Mouse (Mus musculus): Measurements from ENCODE around the gene Ngf.

GRCm38 (mm10) chr3:102490393-102491123 is 20.8 kb downstream of the Ngf start:
- no peak for TF ChIP-seq ZKSCAN1 (IDR thresholded peaks at IDR 0.05; ENCODE audit: low read depth, low read length)
- TF ChIP-seq CTCF (IDR thresholded peaks at IDR 0.05 in 2 of 3, conservative IDR thresholded peaks at IDR 0.05 in 1 of 3; ENCODE audit: control insufficient read depth in 1 of 3, insufficient read depth in 1 of 3, low read depth in 2 of 3, low read length in 3 of 3, poor library complexity in 1 of 3, severe bottlenecking in 1 of 3) = no peak
- TF ChIP-seq POLR2A (IDR thresholded peaks at IDR 0.05; ENCODE audit: control insufficient read depth in 1 of 2, insufficient read depth in 1 of 2, low read depth in 1 of 2, low read length in 2 of 2, poor library complexity in 1 of 2) = no peak
- TF ChIP-seq MAFK (IDR thresholded peaks at IDR 0.05; ENCODE audit: borderline replicate concordance, low read depth, low read length) = no peak
- TF ChIP-seq ETS1 (IDR thresholded peaks at IDR 0.05; ENCODE audit: low read depth, low read length) = no peak
- TF ChIP-seq CHD2 (IDR thresholded peaks at IDR 0.05; ENCODE audit: low read length) = no peak
- TF ChIP-seq EP300 (IDR thresholded peaks at IDR 0.05; ENCODE audit: low read depth in 1 of 2, low read length in 2 of 2) = no peak
- no peak for TF ChIP-seq TBP (IDR thresholded peaks at IDR 0.05; ENCODE audit: low read depth, low read length)
- no peak for TF ChIP-seq USF2 (IDR thresholded peaks at IDR 0.05; ENCODE audit: borderline replicate concordance in 1 of 2, insufficient read depth in 1 of 2, low read depth in 1 of 2, low read length in 2 of 2)
- no peak for TF ChIP-seq ZNF384 (IDR thresholded peaks at IDR 0.05; ENCODE audit: low read depth, low read length)
- TF ChIP-seq MYB (IDR thresholded peaks at IDR 0.05; ENCODE audit: low read depth, low read length) = no peak
